Mouse (Mus musculus): ENCODE measurements around the gene Olfr1431. TPM values are rescaled to one million over a fixed set of nuclear protein-coding genes. Genes with fewer than 3 reads are reported as not detected.
"Not testable (repeated sequence)": the region's sequence is repeated elsewhere in the genome, so short reads cannot be mapped to it uniquely, and the experiment has no call there.

Olfr1431 gene
- polyA plus RNA-seq (2015; fragmentation: Nextera tagmentation; extraction: Ambion mirVana), result not detected in 2 replicates

DNA sequence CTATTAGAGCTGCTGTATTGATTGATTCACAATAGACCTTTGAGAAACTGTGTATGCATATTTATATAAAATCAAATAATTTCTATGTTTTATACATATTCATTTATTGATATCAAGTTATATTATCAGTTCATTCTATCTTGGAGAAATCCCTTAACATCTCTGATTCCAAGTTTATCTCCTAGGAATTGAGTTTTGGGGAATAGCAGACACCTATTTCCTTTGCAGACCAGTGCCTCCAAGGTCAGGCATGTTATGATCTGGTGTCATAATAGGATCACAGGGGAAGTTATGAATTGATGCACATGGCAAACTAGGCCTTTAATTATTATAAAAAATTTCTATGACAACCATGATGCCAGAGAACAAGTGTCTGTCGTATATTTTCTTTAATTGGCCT is at the start of gene Olfr1431:
Gene Olfr1431 (plus strand): TSS at position 301 of the 400 bp plus-strand sequence.
- H3K4me2 ChIP-seq, result no peak within 1 kb of the TSS
- no peak within 1 kb of the TSS for H3K9ac ChIP-seq
- no peak within 1 kb of the TSS for H3K27ac ChIP-seq (replicated peaks)
- 81% methylated on average over 1 of the region's 1 CpGs for WGBS
- no peak for ATAC-seq (ENCODE audit: low FRiP score, low read depth)
- no peaks in the 10 kb centered on the region for H3K9me3 ChIP-seq
- H3K27me3 ChIP-seq, result no peaks in the 10 kb centered on the region
- H3K4me1 ChIP-seq (replicated peaks), result no peaks in the 10 kb centered on the region
- no peak within 1 kb of the TSS for H3K4me3 ChIP-seq
- no peaks in the 10 kb centered on the region for H3K36me3 ChIP-seq

DNA sequence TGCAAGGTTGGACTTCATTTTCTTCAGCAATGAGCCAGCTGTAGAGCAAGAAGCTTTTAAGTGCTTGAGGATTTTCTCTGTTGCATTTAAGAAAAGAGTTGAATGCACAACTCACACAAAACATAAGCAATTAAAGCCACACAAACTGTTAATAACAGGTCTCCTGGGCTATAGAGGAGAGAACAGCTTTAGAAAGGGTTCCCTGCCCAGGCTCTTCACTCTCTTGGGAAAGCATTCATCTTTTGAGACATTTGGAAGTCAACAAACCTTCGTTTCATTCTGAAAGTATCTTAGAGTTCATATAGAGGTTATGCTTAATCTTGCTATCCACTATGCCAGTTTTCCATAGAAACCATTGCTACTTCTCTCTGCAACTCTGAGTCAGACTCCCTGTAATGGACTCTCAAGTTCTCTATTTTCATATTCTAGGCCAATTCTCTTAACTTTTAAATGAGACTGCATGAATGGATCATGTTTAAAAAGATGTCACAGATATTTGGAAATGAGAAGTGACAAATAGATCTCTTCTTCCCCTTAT is 30.3 kb upstream of the Olfr1431 start, which contains the start of gene Olfr1555-ps1:
Gene Olfr1555-ps1 (minus strand): TSS at position 51 of the 538 bp plus-strand sequence.
- not testable (repeated sequence) for H3K4me1 ChIP-seq (replicated peaks); H3K36me3 ChIP-seq; H3K27me3 ChIP-seq; H3K4me3 ChIP-seq; H3K4me2 ChIP-seq; ATAC-seq (ENCODE audit: low FRiP score, low read depth); H3K27ac ChIP-seq (replicated peaks); H3K9ac ChIP-seq; H3K9me3 ChIP-seq
- 51% methylated on average over 1 of the region's 1 CpGs for WGBS

- not testable (repeated sequence) for H3K4me1 ChIP-seq (replicated peaks); H3K27me3 ChIP-seq; H3K9ac ChIP-seq; ATAC-seq (ENCODE audit: low FRiP score, low read depth); H3K36me3 ChIP-seq; H3K4me3 ChIP-seq; H3K4me2 ChIP-seq; H3K9me3 ChIP-seq; H3K27ac ChIP-seq (replicated peaks)
- 88% methylated on average over 5 of the region's 5 CpGs for WGBS
These were observed 25.0 kb upstream of the Olfr1431 start for GRCm38 (mm10) chr19:12175431-12175830.

DNA sequence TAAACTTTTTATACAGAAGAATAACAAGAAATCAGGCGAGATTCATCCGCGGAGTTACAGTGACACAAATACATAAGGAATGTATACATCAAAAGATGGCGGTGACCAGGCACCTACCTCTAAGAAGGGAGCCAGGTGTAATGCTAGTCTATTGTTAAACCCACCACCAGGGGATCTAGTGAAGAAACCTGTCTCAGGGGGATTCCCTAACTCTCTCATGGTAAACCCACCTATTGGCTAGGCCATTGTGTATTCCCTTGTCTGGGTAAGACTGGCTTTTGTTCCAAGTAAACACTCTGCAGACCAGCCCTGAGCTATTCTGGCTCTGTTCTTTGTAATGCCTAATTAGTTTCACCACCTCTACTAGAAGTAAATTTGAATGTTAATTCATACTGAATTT is 1.4 kb upstream of the Olfr1431 start:
- H3K9ac ChIP-seq; H3K27me3 ChIP-seq; H3K36me3 ChIP-seq; H3K4me1 ChIP-seq (replicated peaks); ATAC-seq (ENCODE audit: low FRiP score, low read depth); H3K9me3 ChIP-seq; H3K4me2 ChIP-seq; H3K4me3 ChIP-seq; H3K27ac ChIP-seq (replicated peaks): not testable (repeated sequence)
- WGBS, result 82% methylated on average over 4 of the region's 4 CpGs

DNA sequence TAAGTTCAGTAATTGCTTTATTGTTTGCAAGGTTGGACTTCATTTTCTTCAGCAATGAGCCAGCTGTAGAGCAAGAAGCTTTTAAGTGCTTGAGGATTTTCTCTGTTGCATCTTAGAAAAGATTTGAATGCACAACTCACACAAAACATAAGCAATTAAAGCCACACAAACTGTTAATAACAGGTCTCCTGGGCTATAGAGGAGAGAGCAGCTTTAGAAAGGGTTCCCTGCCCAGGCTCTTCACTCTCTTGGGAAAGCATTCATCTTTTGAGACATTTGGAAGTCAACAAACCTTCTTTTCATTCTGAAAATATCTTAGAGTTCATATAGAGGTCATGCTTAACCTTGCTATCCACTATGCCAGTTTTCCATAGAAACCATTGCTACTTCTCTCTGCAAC is 32.1 kb downstream of the Olfr1431 start, which contains the start of gene Olfr1432:
Gene Olfr1432 (minus strand): TSS at position 101 of the 400 bp plus-strand sequence.
- H3K27ac ChIP-seq (replicated peaks); H3K9me3 ChIP-seq; ATAC-seq (ENCODE audit: low FRiP score, low read depth); H3K4me3 ChIP-seq; H3K36me3 ChIP-seq; H3K4me2 ChIP-seq; H3K4me1 ChIP-seq (replicated peaks); H3K27me3 ChIP-seq; H3K9ac ChIP-seq: not testable (repeated sequence)

- H3K36me3 ChIP-seq, result no peaks in the 10 kb centered on the region
- no peaks in the 10 kb centered on the region for H3K4me1 ChIP-seq (replicated peaks)
- no peak within 1 kb of the TSS for H3K9ac ChIP-seq
- H3K27me3 ChIP-seq, result no peaks in the 10 kb centered on the region
- no peak within 1 kb of the TSS for H3K4me3 ChIP-seq
- no peaks in the 10 kb centered on the region for H3K9me3 ChIP-seq
- H3K4me2 ChIP-seq, result no peak within 1 kb of the TSS
- no peak within 1 kb of the TSS for H3K27ac ChIP-seq (replicated peaks)
- 91% methylated on average over 1 of the region's 1 CpGs for WGBS
- ATAC-seq (ENCODE audit: low FRiP score, low read depth), result no peak
These were observed 41.1 kb downstream of the Olfr1431 start, which contains the start of gene Olfr262 for GRCm38 (mm10) chr19:12241559-12241958. Olfr262 (minus strand) TSS chr19:12241659.

DNA sequence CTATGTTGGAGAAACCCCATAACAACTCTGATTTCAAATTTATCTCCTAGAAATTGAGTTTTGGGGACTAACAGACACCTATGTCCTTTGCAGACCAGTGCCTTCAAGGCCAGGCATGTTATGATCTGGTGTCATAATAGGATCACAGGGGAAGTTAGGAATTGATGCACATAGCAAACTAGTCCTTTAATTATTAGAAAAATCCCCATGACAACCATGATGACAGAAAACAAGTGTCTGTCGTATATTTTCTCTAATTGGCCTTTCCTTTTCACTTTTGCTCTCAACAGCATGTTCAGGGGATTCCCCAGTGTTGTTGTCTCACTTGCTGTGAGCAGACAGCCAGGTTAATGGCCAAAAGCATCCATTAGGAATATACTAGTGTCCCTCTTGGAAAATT is 60.3 kb downstream of the Olfr1431 start, which contains the start of gene Olfr235:
Gene Olfr235 (plus strand): TSS at position 301 of the 400 bp plus-strand sequence.
- H3K9ac ChIP-seq, result no peak within 1 kb of the TSS
- H3K4me3 ChIP-seq, result no peak within 1 kb of the TSS
- no peaks in the 10 kb centered on the region for H3K36me3 ChIP-seq
- H3K27me3 ChIP-seq, result no peaks in the 10 kb centered on the region
- H3K9me3 ChIP-seq, result no peaks in the 10 kb centered on the region
- no peak within 1 kb of the TSS for H3K4me2 ChIP-seq
- H3K4me1 ChIP-seq (replicated peaks), result no peaks in the 10 kb centered on the region
- 72% methylated on average over 1 of the region's 1 CpGs for WGBS
- ATAC-seq (ENCODE audit: low FRiP score, low read depth), result no peak
- H3K27ac ChIP-seq (replicated peaks), result no peak within 1 kb of the TSS

Other genes starting within 250 kb of the Olfr1431 start
- 3.4 and 3.7 TPM in 2 replicates for gene Osbp, start 234.7 kb upstream of the Olfr1431 start, polyA plus RNA-seq (2015; fragmentation: Nextera tagmentation; extraction: Ambion mirVana)
- gene Olfr1423, start 159.3 kb upstream of the Olfr1431 start, polyA plus RNA-seq (2015; fragmentation: Nextera tagmentation; extraction: Ambion mirVana), result not detected in 2 replicates
- not detected in 2 replicates for gene Olfr1424, start 138.0 kb upstream of the Olfr1431 start, polyA plus RNA-seq (2015; fragmentation: Nextera tagmentation; extraction: Ambion mirVana)
- not detected in 2 replicates for gene Olfr1425, start 122.9 kb upstream of the Olfr1431 start, polyA plus RNA-seq (2015; fragmentation: Nextera tagmentation; extraction: Ambion mirVana)
- gene Olfr1426, start 108.6 kb upstream of the Olfr1431 start, polyA plus RNA-seq (2015; fragmentation: Nextera tagmentation; extraction: Ambion mirVana), result not detected in 2 replicates
- gene Olfr1427, start 97.3 kb upstream of the Olfr1431 start, polyA plus RNA-seq (2015; fragmentation: Nextera tagmentation; extraction: Ambion mirVana), result not detected in 2 replicates
- not detected in 2 replicates for gene Olfr1428, start 84.7 kb upstream of the Olfr1431 start, polyA plus RNA-seq (2015; fragmentation: Nextera tagmentation; extraction: Ambion mirVana)
- gene Olfr76, start 77.4 kb upstream of the Olfr1431 start, polyA plus RNA-seq (2015; fragmentation: Nextera tagmentation; extraction: Ambion mirVana), result not detected in 2 replicates
- not detected in 2 replicates for gene Olfr1555-ps1, start 30.5 kb upstream of the Olfr1431 start, polyA plus RNA-seq (2015; fragmentation: Nextera tagmentation; extraction: Ambion mirVana)
- not detected in 2 replicates for gene Olfr1432, start 32.0 kb downstream of the Olfr1431 start, polyA plus RNA-seq (2015; fragmentation: Nextera tagmentation; extraction: Ambion mirVana)
- gene Olfr262, start 41.0 kb downstream of the Olfr1431 start, polyA plus RNA-seq (2015; fragmentation: Nextera tagmentation; extraction: Ambion mirVana), result not detected in 2 replicates
- gene Olfr235, start 60.4 kb downstream of the Olfr1431 start, polyA plus RNA-seq (2015; fragmentation: Nextera tagmentation; extraction: Ambion mirVana), result not detected in 2 replicates
- not detected in 2 replicates for gene Olfr1434, start 79.2 kb downstream of the Olfr1431 start, polyA plus RNA-seq (2015; fragmentation: Nextera tagmentation; extraction: Ambion mirVana)
- gene Olfr1436, start 98.5 kb downstream of the Olfr1431 start, polyA plus RNA-seq (2015; fragmentation: Nextera tagmentation; extraction: Ambion mirVana), result not detected in 2 replicates
- gene Olfr1437, start 124.5 kb downstream of the Olfr1431 start, polyA plus RNA-seq (2015; fragmentation: Nextera tagmentation; extraction: Ambion mirVana), result not detected in 2 replicates
- not detected in 2 replicates for gene Olfr1438-ps1, start 135.3 kb downstream of the Olfr1431 start, polyA plus RNA-seq (2015; fragmentation: Nextera tagmentation; extraction: Ambion mirVana)
- not detected in 2 replicates for gene Olfr1440, start 186.6 kb downstream of the Olfr1431 start, polyA plus RNA-seq (2015; fragmentation: Nextera tagmentation; extraction: Ambion mirVana)
- gene Olfr1441, start 216.8 kb downstream of the Olfr1431 start, polyA plus RNA-seq (2015; fragmentation: Nextera tagmentation; extraction: Ambion mirVana), result not detected in 2 replicates
- not detected in 2 replicates for gene Pfpl, start 227.3 kb downstream of the Olfr1431 start, polyA plus RNA-seq (2015; fragmentation: Nextera tagmentation; extraction: Ambion mirVana)

Data from hindbrain, embryonic 15.5 days (tissue).